Mouse (Mus musculus) embryo, embryonic 10.5 days (tissue): ENCODE results near the gene Gm12569.

Source experiments
- DNase-seq: peaks from one replicate; pipeline ENCODE4 v3.0.0-alpha.2; 2015; ENCODE audit warnings: low spot score

Gm12569 gene

DNA sequence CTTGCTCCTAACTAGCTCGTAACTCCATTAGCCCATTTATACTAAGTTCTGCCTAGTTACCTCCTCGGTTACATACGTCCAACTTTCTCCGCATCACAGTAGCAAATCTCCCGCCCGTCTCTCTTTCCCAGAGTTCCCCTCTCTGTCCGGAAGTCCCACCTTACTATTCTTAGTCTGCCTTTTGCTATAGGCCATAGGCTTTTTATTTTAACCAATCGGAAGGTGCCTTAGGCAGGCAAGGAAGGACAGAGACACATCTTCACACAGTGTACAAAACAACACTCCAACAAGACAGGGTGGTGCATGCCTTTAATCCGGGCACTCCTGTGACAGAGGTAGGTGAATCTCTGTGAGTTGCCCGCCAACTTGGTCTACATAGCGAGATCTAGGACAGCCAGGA lies at the start of gene Gm12569:
Gm12569 (plus strand) TSS at position 166 of the 400 bp plus-strand sequence.
- no peak for DNase-seq

- DNase-seq = no peak
Observed at GRCm38 (mm10) chr11:51202726-51203125, 17.5 kb upstream of the Gm12569 start.

- DNase-seq = no peak
Observed at GRCm38 (mm10) chr11:51207758-51208157, 12.5 kb upstream of the Gm12569 start.

- no peak for DNase-seq
Observed at GRCm38 (mm10) chr11:51211426-51211825, 8.8 kb upstream of the Gm12569 start.

DNA sequence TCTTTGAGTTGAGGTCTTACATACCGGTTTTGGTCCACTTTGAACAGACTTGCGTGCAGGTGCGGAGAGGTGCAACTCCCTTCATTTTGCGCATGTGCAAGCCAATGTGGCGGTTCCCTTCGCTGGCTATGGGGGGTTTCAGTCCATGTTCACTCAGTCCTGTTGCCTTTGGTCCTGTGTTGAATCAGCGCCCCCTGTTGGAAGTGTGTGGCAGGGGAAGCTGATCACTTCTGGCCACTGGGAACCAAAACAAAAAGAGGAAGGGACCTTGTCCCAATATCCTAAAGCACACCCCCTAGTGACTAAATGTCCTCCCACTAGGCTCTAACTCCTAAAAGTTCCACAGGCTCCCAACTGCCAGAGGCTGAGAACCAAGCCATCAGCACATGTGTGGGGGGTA lies 6.3 kb upstream of the Gm12569 start:
- no peak for DNase-seq

GRCm38 (mm10) chr11:51219396-51219980 lies 785 bp upstream of the Gm12569 start:
- no peak for DNase-seq

DNA sequence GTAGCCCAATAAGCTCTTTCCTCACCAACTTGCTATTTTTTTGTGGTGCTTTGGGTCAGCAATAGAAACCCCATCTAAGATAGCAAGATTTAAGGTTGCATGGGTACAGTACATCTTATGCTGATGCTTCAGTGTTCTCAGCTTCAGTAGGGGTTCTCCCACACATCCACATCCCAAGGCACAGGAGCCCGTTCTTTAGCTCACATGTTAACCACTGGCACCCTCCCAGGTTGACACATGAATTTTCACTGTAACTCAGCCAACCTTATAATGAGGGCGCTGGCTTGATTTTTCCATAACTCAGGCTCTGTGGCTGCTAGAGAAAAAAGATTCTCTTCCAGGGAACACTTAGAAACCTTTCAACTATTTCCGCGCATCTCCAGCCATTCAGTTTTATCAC lies 6.8 kb downstream of the Gm12569 start:
- DNase-seq = no peak

DNA sequence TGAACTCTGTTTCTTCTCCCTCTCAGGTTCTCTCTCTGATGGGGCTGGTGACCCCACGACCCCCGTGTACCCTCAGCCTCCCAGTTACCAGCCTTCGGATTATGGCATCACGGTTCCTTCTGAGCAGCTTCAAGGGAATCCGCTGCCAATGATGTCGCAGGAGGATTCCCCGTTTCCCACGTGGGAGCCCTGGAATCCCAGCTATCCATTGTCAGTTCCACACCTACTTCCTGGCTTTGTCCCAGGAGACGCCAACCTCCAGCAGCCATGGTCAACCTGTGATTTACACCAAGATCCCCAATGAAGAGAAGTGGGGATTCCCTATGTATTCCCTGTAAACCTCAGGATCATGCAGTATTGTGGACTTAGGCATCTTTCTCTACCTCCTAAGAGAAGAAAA lies 14.4 kb downstream of the Gm12569 start:
- DNase-seq = no peak

DNA sequence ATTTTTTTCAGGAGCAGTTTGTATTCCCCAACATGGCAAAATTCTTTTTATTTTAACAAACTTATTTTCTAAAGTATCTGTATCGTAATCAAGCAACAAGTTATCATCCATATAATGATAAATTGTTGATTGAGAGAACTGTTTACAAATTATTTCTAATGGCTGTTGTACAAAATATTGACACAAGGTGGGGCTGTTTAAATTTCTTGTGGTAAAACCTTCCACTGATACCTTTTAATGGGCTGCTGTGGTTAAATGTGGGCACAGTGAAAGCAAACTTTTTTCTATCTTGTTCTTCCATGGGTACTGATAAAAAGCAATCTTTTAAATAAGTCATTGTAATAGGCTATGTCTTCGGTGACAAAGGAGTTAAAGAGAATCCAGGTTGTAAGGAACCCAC lies 22.6 kb downstream of the Gm12569 start:
- DNase-seq = peak; percentile 8

DNA sequence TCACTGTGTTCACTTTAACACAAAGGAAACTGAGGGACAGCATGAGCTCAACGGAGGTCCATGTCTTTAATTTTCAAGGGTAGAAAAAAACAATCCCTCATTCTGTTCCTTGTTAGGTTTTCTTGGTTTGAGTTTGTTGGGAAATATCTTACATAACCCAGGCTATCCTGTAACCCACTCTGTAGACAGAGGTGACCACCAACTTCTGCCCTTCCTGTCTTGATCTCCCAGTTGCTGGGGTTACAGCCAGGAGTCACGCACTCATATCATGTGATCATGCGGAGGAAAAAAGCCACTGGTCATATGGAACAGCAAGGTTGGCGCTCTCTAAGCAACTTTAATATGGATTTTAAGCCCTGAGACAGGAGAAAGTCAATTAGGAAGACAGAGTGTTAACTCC lies 36.7 kb downstream of the Gm12569 start:
- DNase-seq = no peak

GRCm38 (mm10) chr11:51261680-51262219 lies 41.5 kb downstream of the Gm12569 start, which contains the start of gene Clk4:
Gene Clk4, plus strand, starts transcription at chr11:51261730.
- DNase-seq = no peak

DNA sequence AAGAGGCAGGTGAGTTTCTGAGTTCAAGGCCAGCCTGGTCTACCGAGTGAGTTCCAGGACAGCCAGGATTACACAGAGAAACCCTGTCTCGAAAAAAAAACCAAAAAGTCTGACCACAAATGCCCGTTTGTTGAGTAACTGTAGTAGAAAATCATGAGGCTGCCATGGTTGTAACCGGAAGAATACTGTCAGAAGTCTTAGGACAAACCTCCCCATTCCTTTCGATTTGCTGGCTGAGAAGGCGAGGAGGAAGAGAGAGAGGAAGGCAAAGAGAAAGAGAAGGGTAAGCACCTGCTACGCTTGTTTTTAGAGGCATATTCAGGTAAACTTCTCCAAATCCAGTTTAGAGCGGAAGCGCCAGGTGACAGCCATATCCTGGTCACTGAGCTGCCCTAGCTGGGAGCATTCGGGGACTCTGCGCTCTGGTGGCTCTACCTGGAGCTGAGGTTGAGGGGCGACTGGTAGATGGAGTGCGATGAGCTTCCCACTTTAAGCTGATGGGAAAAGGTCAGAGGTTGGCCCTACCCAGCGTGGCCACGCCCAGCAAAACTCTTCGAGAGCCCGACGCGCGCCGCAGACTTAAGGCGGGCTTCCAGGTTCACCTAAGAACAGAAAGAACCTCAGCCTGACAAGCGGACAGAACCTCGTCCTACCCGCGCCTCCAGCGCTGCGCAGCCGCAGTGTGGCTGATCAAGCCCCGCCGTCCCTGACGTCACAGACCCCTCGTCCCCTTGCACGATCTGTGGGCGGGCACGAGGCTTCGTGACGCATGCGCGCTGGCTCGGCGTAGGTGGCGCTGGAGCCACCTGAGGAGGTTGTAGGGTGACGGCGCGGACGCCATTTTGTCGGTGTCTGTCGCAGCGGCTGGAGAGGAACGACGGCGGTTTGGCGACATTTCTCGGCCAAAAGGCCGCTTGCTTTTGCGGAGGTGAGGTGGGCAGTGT lies 42.3 kb downstream of the Gm12569 start, which contains the start of gene BC049762:
BC049762 (minus strand) TSS at position 705 of the 944 bp plus-strand sequence.
- DNase-seq = peak; percentile 99

DNA sequence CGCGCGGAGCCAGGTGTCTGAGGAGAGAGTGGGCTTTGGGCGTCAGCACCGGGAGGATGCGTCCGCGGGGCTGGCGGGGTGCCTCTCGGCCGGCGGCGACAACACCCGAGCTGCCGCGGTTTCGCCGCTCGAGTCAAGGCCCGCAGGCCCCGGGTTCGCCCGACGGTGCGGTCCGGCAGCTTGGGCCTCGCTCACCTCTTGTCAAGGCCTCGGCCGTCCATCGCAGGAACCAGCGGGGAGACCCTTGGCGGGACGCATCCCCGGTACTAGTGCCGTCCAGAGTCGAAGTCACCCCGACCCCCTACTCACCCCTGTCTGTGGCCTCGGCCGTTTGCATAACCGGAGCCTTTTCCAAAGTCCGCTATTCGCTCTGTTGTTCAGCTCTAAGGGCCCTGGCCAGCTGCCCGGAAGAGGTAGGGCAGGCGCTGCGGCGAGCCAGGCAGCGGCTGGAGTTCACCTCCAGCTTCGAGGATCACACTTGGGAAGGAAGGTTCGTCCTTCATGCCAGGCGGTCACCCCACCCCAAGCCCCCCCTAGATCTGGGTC lies 43.1 kb downstream of the Gm12569 start:
- no peak for DNase-seq

GRCm38 (mm10) chr11:51264352-51264751 lies 44.1 kb downstream of the Gm12569 start:
- DNase-seq = peak; percentile 47

DNA sequence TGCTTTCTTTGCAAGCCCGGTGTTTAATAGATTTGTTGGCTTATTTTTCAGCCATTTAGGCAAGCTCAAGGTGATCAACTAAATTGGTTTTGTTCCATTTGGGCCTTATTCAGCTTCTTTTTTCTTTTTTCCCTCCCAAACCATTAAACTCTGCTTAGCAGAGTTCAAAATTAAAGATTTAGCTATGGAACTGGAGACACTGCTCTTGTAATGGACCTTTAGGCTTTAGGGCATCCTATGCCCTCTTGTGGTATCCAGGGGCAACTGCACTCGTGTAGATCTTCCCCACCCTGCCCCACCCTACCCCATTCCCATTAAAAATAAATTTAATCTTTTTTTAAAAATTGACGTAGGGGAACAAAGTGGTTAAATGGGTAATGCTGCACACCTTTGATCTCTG lies 45.1 kb downstream of the Gm12569 start:
- peak; percentile 64 for DNase-seq

DNA sequence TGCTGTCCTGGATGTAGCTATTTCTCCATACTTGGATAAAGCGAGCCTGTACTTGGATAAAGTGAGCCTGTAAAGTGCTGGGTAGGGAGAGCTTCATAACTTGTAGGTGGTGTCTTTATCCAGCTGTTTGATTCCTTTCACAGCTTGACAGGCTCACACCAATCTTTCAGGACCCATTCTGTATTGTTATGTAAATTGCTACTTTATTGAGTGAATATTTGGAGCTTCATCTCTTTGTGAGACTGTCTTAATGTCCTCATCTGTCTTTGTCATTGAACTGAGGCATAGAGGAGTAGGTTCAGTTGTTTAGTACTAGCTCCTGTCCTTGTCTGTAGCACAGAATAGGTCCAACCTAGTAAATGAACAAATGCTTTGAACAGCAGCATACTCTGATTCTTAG lies 54.1 kb downstream of the Gm12569 start:
- no peak for DNase-seq
